Mouse (Mus musculus) splenic B cell, adult 2 months (primary cell): ENCODE data around the gene Tiam1.

ENCODE experiments used
- DNase-seq: peaks from one replicate; pipeline ENCODE4 v3.0.0-alpha.2; 2011; ENCODE audit warnings: low read depth, low spot score
- H3K27me3 ChIP-seq: 2 replicates; pipeline ENCODE4 v1.6.1; 2012; ENCODE audit warnings: mild to moderate bottlenecking, low read length, moderate library complexity, mixed read lengths; ENCODE audit not compliant: control insufficient read depth, poor library complexity, insufficient read depth, severe bottlenecking
- H3K36me3 ChIP-seq: 2 replicates; pipeline ENCODE4 v1.6.1; 2012; ENCODE audit warnings: mild to moderate bottlenecking, low read length, moderate library complexity, mixed read lengths; ENCODE audit not compliant: control insufficient read depth, poor library complexity, insufficient read depth, severe bottlenecking

The Tiam1 gene

GRCm38 (mm10) chr16:89907651-89908050, 235.9 kb downstream of the Tiam1 start:
- no peaks in the 10 kb centered on the region for H3K36me3 ChIP-seq
- no peak for DNase-seq
- H3K27me3 ChIP-seq, result no peaks in the 10 kb centered on the region

GRCm38 (mm10) chr16:89906909-89907308, 236.7 kb downstream of the Tiam1 start:
- DNase-seq, result peak; percentile 6
- no peaks in the 10 kb centered on the region for H3K27me3 ChIP-seq
- H3K36me3 ChIP-seq, result no peaks in the 10 kb centered on the region

- Histone ChIP-seq H3K27me3 (no peaks in the 10 kb centered on the region), H3K36me3 (no peaks in the 10 kb centered on the region)
- peak; percentile 54 for DNase-seq
Measured at GRCm38 (mm10) chr16:89905730-89906305, 237.8 kb downstream of the Tiam1 start.

- peak; percentile 3 for DNase-seq
- Histone ChIP-seq H3K36me3 (no peaks in the 10 kb centered on the region), H3K27me3 (no peaks in the 10 kb centered on the region)
Measured at GRCm38 (mm10) chr16:89904121-89904520, 239.4 kb downstream of the Tiam1 start.

GRCm38 (mm10) chr16:89902578-89903304, 240.8 kb downstream of the Tiam1 start:
- H3K27me3 ChIP-seq, result no peaks in the 10 kb centered on the region
- H3K36me3 ChIP-seq, result no peaks in the 10 kb centered on the region
- no peak for DNase-seq

- no peak for DNase-seq
- Histone ChIP-seq H3K27me3 (no peaks in the 10 kb centered on the region), H3K36me3 (no peaks in the 10 kb centered on the region)
Measured at GRCm38 (mm10) chr16:89900681-89901080, 242.9 kb downstream of the Tiam1 start.

GRCm38 (mm10) chr16:89899192-89899591, 244.4 kb downstream of the Tiam1 start:
- Histone ChIP-seq H3K27me3 (no peaks in the 10 kb centered on the region), H3K36me3 (no peaks in the 10 kb centered on the region)
- DNase-seq, result no peak

- DNase-seq, result no peak
- H3K27me3 ChIP-seq, result no peaks in the 10 kb centered on the region
- no peaks in the 10 kb centered on the region for H3K36me3 ChIP-seq
Measured at GRCm38 (mm10) chr16:89898299-89898625, 245.3 kb downstream of the Tiam1 start.

- Histone ChIP-seq H3K27me3 (no peaks in the 10 kb centered on the region), H3K36me3 (no peaks in the 10 kb centered on the region)
- DNase-seq, result no peak
Measured at GRCm38 (mm10) chr16:89897547-89898298, 245.8 kb downstream of the Tiam1 start.

- DNase-seq, result no peak
- Histone ChIP-seq H3K27me3 (no peaks in the 10 kb centered on the region), H3K36me3 (no peaks in the 10 kb centered on the region)
Measured at GRCm38 (mm10) chr16:89896885-89897546, 246.6 kb downstream of the Tiam1 start.

GRCm38 (mm10) chr16:89896392-89896791, 247.2 kb downstream of the Tiam1 start:
- H3K36me3 ChIP-seq, result no peaks in the 10 kb centered on the region
- no peaks in the 10 kb centered on the region for H3K27me3 ChIP-seq
- DNase-seq, result peak; percentile 65

- no peaks in the 10 kb centered on the region for H3K27me3 ChIP-seq
- no peak for DNase-seq
Measured at GRCm38 (mm10) chr16:89895283-89895682, 248.3 kb downstream of the Tiam1 start.

GRCm38 (mm10) chr16:89894816-89895215, 248.8 kb downstream of the Tiam1 start:
- H3K36me3 ChIP-seq, result no peaks in the 10 kb centered on the region
- DNase-seq, result no peak
- no peaks in the 10 kb centered on the region for H3K27me3 ChIP-seq

More at GRCm38 (mm10) chr16:89895283-89895682, 248.3 kb downstream of the Tiam1 start:
- H3K36me3 ChIP-seq, result no peaks in the 10 kb centered on the region

- Histone ChIP-seq H3K36me3 (no peaks in the 10 kb centered on the region), H3K27me3 (no peaks in the 10 kb centered on the region)
- no peak for DNase-seq
Measured at GRCm38 (mm10) chr16:89890515-89891189, 252.9 kb downstream of the Tiam1 start.
